Mouse (Mus musculus) c-Kit-negative CD71-positive TER-119-positive erythroid progenitor cells, embryonic 14.5 days (primary cell): ENCODE data around the gene Rnpc3.
"Not testable (repeated sequence)": the region's sequence is repeated elsewhere in the genome, so short reads cannot be mapped to it uniquely, and the experiment has no call there.

Experiments used
- DNase-seq: peaks from one replicate; pipeline ENCODE4 v3.0.0-alpha.2; 2013; ENCODE audit warnings: low read depth, low spot score

The Rnpc3 gene

GRCm38 (mm10) chr3:113629606-113630359, at the start of gene Rnpc3:
TSS of gene Rnpc3 (minus strand) at chr3:113630149.
- DNase-seq: peak; percentile 94

- no peak for DNase-seq
Measured at GRCm38 (mm10) chr3:113656940-113657339, 27.0 kb upstream of the Rnpc3 start.

GRCm38 (mm10) chr3:113654335-113654734, 24.4 kb upstream of the Rnpc3 start:
- no peak for DNase-seq

- DNase-seq: not testable (repeated sequence)
Measured at GRCm38 (mm10) chr3:113651386-113651785, 21.4 kb upstream of the Rnpc3 start.

- no peak for DNase-seq
Measured at GRCm38 (mm10) chr3:113639545-113639944, 9.6 kb upstream of the Rnpc3 start.

- no peak for DNase-seq
Measured at GRCm38 (mm10) chr3:113634220-113634619, 4.3 kb upstream of the Rnpc3 start.

- DNase-seq: peak; percentile 68
Measured at GRCm38 (mm10) chr3:113631611-113632010, 1.7 kb upstream of the Rnpc3 start.

GRCm38 (mm10) chr3:113630564-113630963, 615 bp upstream of the Rnpc3 start:
- DNase-seq: peak; percentile 47

GRCm38 (mm10) chr3:113606599-113606998, 23.4 kb downstream of the Rnpc3 start, which contains the start of gene Amy1:
TSS of gene Amy1 (minus strand) at chr3:113606699.
- no peak for DNase-seq

- DNase-seq: no peak
Measured at GRCm38 (mm10) chr3:113590844-113591243, 39.1 kb downstream of the Rnpc3 start.

- no peak for DNase-seq
Measured at GRCm38 (mm10) chr3:113574578-113574977, 55.4 kb downstream of the Rnpc3 start.

GRCm38 (mm10) chr3:113574138-113574537, 55.8 kb downstream of the Rnpc3 start:
- no peak for DNase-seq

- no peak for DNase-seq
Measured at GRCm38 (mm10) chr3:113572158-113572557, 57.8 kb downstream of the Rnpc3 start.
